Mouse (Mus musculus): ENCODE data around the gene Ormdl1. TPM values are rescaled to one million over a fixed set of nuclear protein-coding genes. Genes with fewer than 3 reads are reported as not detected.
A peak's percentile ranks its signal among the peaks of the same experiment; 100 is the strongest.
"Not testable (repeated sequence)": the region's sequence is repeated elsewhere in the genome, so short reads cannot be mapped to it uniquely, and the experiment has no call there.

Ormdl1 gene
- polyA plus RNA-seq, 1 experiment, result 20.9 TPM

DNA sequence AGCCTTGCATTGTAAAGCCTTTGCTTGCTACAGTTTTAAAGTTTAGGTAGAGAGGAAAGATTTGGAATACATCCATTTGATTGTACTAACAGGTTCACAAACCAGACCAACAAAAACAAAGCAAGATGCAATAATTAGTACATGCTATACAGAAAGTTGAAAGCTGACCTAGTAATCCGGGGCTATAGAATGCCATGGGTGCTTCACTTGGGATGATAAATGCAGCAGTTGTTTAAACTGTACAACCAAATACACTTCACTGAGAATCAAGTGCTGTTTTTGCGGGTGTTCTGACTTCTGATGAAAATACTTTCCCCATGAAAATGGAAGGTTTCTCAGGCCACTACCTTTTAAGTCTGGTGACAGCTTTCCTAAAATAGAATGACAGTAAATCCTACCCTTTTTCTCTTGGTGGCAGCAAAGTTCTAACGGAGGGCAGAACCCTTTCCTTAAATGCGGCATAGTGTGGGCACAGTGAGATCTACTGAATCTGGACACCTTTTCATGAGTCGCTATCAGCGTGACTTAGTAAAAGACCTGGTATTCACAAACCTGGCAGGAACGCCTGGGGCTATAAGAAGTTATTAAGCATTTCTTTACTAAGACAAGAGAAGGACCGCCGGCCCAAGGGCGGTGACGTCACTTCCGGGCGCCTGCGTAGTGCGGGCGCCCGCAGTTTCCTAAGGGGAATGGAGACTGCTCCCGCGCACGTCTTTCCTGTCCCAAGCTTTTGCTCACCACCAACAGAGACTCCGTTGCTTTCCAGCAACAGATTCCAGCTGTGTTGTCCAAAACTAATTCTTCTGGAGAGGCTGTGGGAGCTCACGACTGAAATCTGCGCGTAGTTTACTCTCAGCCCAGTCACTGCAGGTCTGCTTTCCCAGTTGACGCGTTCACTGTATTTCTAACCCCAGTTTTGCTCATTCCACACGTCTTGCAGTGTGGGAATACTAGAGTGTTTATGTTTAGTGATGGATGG is 16.4 kb downstream of the Ormdl1 start, which contains the start of gene Osgepl1:
Gene Osgepl1, plus strand, starts transcription at position 636 of the 979 bp plus-strand sequence.
- peaks cover 8% of the 10 kb centered on the region for H3K36me3 ChIP-seq (ENCODE audit: control insufficient read depth, insufficient read depth, low read length)
- H3K27me3 ChIP-seq (ENCODE audit: control insufficient read depth, insufficient read depth, low read length), result no peaks in the 10 kb centered on the region
- H3K4me1 ChIP-seq (replicated peaks; ENCODE audit: control insufficient read depth, insufficient read depth, low read length), result no peaks in the 10 kb centered on the region
- H3K4me3 ChIP-seq (ENCODE audit: control insufficient read depth, insufficient read depth, low read length), result peak within 1 kb of the TSS; percentile 83
- peak; percentile 82 for DNase-seq
- TF ChIP-seq CTCF (IDR thresholded peaks at IDR 0.05; ENCODE audit: borderline replicate concordance, control insufficient read depth, extremely low read depth, insufficient read depth, low read length, poor library complexity), result no peak
- peak; percentile 51 for TF ChIP-seq POLR2A (IDR thresholded peaks at IDR 0.05; ENCODE audit: control insufficient read depth, extremely low read depth, insufficient read depth, low read length, poor library complexity)
- peak within 1 kb of the TSS; percentile 9; the same call in 1 of the 2 replicates for H3K27ac ChIP-seq (ENCODE audit: control insufficient read depth, insufficient read depth, low read length)
- WGBS, result 2% methylated on average over 27 of the region's 27 CpGs

DNA sequence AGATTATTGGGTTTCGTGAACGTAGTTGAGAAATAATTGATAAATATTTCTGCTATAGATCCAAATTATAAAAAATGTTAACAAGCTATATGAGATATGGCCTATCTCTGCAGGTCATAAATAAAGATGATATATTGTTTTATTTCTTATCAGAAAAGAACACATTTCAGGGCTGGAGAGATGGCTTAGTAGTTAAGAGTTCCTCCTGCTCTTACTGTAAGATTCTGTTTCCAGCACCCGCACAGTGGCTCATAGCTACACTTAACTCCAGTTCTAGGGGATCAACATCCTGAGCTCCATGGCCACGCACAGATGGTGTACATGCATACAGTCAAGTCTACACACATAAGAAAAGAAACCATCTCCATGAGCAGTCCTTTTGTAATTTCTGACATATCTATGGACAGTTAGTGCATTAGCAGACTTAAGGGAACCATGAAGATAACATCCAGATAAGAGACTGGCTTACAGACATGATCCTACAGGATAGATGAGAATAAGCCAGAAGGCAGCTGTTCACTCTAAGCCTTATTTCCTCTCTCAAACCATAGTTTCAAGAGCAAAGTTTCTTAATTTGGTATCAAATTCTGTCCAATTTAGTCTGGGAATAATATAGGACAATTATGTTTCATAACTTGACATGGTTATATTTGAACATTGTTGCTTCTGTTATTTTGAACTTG is 24.9 kb downstream of the Ormdl1 start:
- H3K4me1 ChIP-seq (replicated peaks; ENCODE audit: control insufficient read depth, insufficient read depth, low read length), result no peaks in the 10 kb centered on the region
- TF ChIP-seq CTCF (IDR thresholded peaks at IDR 0.05; ENCODE audit: borderline replicate concordance, control insufficient read depth, extremely low read depth, insufficient read depth, low read length, poor library complexity) (no peak), POLR2A (IDR thresholded peaks at IDR 0.05; ENCODE audit: control insufficient read depth, extremely low read depth, insufficient read depth, low read length, poor library complexity) (no peak)
- no peaks in the 10 kb centered on the region for H3K27me3 ChIP-seq (ENCODE audit: control insufficient read depth, insufficient read depth, low read length)
- H3K36me3 ChIP-seq (ENCODE audit: control insufficient read depth, insufficient read depth, low read length), result peaks cover 8% of the 10 kb centered on the region
- no peak overlapping the region for H3K4me3 ChIP-seq (ENCODE audit: control insufficient read depth, insufficient read depth, low read length)
- WGBS, result 98% methylated on average over 4 of the region's 4 CpGs
- H3K27ac ChIP-seq (ENCODE audit: control insufficient read depth, insufficient read depth, low read length), result no peak overlapping the region
- DNase-seq, result no peak

GRCm38 (mm10) chr1:53323254-53323653 is 26.4 kb downstream of the Ormdl1 start:
- Histone ChIP-seq H3K4me3 (ENCODE audit: control insufficient read depth, insufficient read depth, low read length) (no peak overlapping the region), H3K36me3 (ENCODE audit: control insufficient read depth, insufficient read depth, low read length) (peaks cover 2% of the 10 kb centered on the region), H3K27ac (ENCODE audit: control insufficient read depth, insufficient read depth, low read length) (no peak overlapping the region), H3K27me3 (ENCODE audit: control insufficient read depth, insufficient read depth, low read length) (no peaks in the 10 kb centered on the region), H3K4me1 (replicated peaks; ENCODE audit: control insufficient read depth, insufficient read depth, low read length) (no peaks in the 10 kb centered on the region)
- TF ChIP-seq CTCF (IDR thresholded peaks at IDR 0.05; ENCODE audit: borderline replicate concordance, control insufficient read depth, extremely low read depth, insufficient read depth, low read length, poor library complexity) (no peak), POLR2A (IDR thresholded peaks at IDR 0.05; ENCODE audit: control insufficient read depth, extremely low read depth, insufficient read depth, low read length, poor library complexity) (no peak)
- no peak for DNase-seq
- 97% methylated on average over 5 of the region's 5 CpGs for WGBS

DNA sequence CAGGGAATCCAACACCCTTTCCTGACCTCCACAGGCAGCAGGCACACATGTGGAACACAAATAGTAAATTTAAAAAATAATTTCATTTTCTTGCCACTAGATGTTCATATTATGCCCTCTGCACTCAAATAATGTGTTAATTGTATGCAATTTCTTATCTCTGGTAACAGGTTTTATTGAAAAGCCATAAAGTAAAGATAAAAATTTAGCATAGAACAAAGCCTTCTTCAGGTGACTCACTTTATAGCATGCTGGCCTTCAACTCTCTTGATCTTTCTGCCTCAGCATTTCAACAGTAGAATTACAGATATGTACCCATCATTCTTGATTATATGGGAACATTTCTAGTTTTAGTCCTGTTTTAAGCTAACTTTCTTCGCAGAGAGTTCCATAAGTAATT is 27.4 kb downstream of the Ormdl1 start:
- Histone ChIP-seq H3K4me1 (replicated peaks; ENCODE audit: control insufficient read depth, insufficient read depth, low read length) (no peaks in the 10 kb centered on the region), H3K27me3 (ENCODE audit: control insufficient read depth, insufficient read depth, low read length) (no peaks in the 10 kb centered on the region), H3K27ac (ENCODE audit: control insufficient read depth, insufficient read depth, low read length) (no peak overlapping the region), H3K4me3 (ENCODE audit: control insufficient read depth, insufficient read depth, low read length) (no peak overlapping the region), H3K36me3 (ENCODE audit: control insufficient read depth, insufficient read depth, low read length) (no peaks in the 10 kb centered on the region)
- no peak for DNase-seq
- WGBS, result 93% methylated on average over 1 of the region's 1 CpGs
- TF ChIP-seq CTCF (IDR thresholded peaks at IDR 0.05; ENCODE audit: borderline replicate concordance, control insufficient read depth, extremely low read depth, insufficient read depth, low read length, poor library complexity) (no peak), POLR2A (IDR thresholded peaks at IDR 0.05; ENCODE audit: control insufficient read depth, extremely low read depth, insufficient read depth, low read length, poor library complexity) (no peak)

DNA sequence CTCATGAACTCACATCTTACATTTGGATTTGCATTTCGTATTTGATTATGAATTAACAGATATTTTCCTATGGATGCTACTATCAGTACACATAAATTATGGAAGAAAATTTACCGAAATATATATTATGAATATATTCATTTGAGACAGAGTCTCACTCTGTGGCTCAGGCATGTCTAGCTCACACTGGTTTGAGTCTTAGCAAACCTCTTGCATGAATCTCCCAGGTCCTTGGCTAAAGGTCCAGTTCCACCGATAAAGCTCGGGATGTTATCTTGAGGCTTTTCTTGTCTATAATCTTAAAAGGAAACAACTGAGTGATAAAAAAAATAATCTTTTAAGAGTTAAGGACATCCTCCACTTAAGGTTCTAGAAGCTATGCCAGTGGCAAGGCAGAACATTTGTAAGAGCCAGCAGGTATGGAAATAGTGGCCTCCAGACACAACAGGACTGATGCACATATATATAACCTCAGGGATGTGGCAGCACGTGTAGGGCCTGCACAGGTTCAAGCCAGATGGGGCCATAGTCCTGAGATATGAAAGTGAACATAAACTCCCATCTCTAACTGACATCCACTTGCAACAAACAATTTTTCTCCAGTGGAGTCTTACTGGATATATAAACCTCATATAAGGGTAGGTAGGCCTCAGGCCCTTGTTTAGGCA is 28.1 kb downstream of the Ormdl1 start:
- TF ChIP-seq CTCF (IDR thresholded peaks at IDR 0.05; ENCODE audit: borderline replicate concordance, control insufficient read depth, extremely low read depth, insufficient read depth, low read length, poor library complexity) (no peak), POLR2A (IDR thresholded peaks at IDR 0.05; ENCODE audit: control insufficient read depth, extremely low read depth, insufficient read depth, low read length, poor library complexity) (no peak)
- no peaks in the 10 kb centered on the region for H3K4me1 ChIP-seq (replicated peaks; ENCODE audit: control insufficient read depth, insufficient read depth, low read length)
- no peak overlapping the region for H3K27ac ChIP-seq (ENCODE audit: control insufficient read depth, insufficient read depth, low read length)
- no peak for DNase-seq
- WGBS, result 97% methylated on average over 5 of the region's 5 CpGs
- no peaks in the 10 kb centered on the region for H3K36me3 ChIP-seq (ENCODE audit: control insufficient read depth, insufficient read depth, low read length)
- H3K4me3 ChIP-seq (ENCODE audit: control insufficient read depth, insufficient read depth, low read length), result no peak overlapping the region
- H3K27me3 ChIP-seq (ENCODE audit: control insufficient read depth, insufficient read depth, low read length), result no peaks in the 10 kb centered on the region

DNA sequence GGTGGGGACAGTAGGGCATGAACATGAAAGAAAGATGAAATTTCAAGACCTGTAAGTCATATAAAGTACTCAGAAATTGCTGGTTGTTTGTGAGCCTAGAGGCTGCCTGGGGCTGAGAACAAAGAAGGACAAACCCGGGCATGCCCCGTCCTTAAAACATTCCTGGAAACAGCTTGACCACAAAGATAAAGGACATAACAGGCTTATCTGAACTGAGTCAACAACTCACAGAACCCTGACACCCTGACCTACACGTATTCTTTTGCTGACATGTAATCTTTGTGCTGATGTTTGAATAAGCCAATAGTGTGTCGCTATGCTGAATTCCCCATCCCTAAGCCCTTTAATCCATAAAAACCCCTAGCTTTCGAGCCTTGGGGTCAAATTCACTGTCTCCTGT is 36.6 kb downstream of the Ormdl1 start:
- H3K36me3 ChIP-seq (ENCODE audit: control insufficient read depth, insufficient read depth, low read length); H3K4me1 ChIP-seq (replicated peaks; ENCODE audit: control insufficient read depth, insufficient read depth, low read length); H3K4me3 ChIP-seq (ENCODE audit: control insufficient read depth, insufficient read depth, low read length); H3K27me3 ChIP-seq (ENCODE audit: control insufficient read depth, insufficient read depth, low read length); H3K27ac ChIP-seq (ENCODE audit: control insufficient read depth, insufficient read depth, low read length); DNase-seq: not testable (repeated sequence)
- WGBS, result 80% methylated on average over 5 of the region's 5 CpGs
